Mouse (Mus musculus) intestine, postnatal 0 days (tissue): ENCODE data around the gene Pkp3. TPM values are rescaled to one million over a fixed set of nuclear protein-coding genes. Genes with fewer than 3 reads are reported as not detected.

Source experiments
- ATAC-seq: fragments of 200-750 bp; cut with Nextera tagmentation; 2 replicates; pipeline ENCODE4 v1.8.0; 2017; ENCODE audit warnings: mild to moderate bottlenecking, moderate TSS enrichment, moderate library complexity
- H3K27ac ChIP-seq: fragments of 300-500 bp; sonication (generic); 2 replicates; pipeline ENCODE4 v1.5.1; 2014; ENCODE audit warnings: mild to moderate bottlenecking, low read depth, low read length, moderate library complexity
- H3K27me3 ChIP-seq: fragments of 300-500 bp; sonication (generic); replicated peaks from 2 replicates; pipeline ENCODE4 v1.6.1; 2014; ENCODE audit warnings: low read length, mixed read lengths; ENCODE audit not compliant: control insufficient read depth, insufficient read depth
- H3K36me3 ChIP-seq: fragments of 300-500 bp; sonication (generic); 2 replicates; pipeline ENCODE4 v1.6.1; 2014; ENCODE audit warnings: mild to moderate bottlenecking, moderate library complexity; ENCODE audit not compliant: control insufficient read depth, insufficient read depth
- H3K4me1 ChIP-seq: fragments of 300-500 bp; sonication (generic); replicated peaks from 2 replicates; pipeline ENCODE4 v1.6.1; 2014; ENCODE audit warnings: antibody characterized with exemption, low read length, mixed read lengths; ENCODE audit not compliant: control insufficient read depth, insufficient read depth
- H3K4me2 ChIP-seq: fragments of 300-500 bp; sonication (generic); replicated peaks from 2 replicates; pipeline ENCODE4 v1.6.1; 2014; ENCODE audit warnings: low read depth, mild to moderate bottlenecking, moderate library complexity
- H3K4me3 ChIP-seq: fragments of 300-500 bp; sonication (generic); 2 replicates; pipeline ENCODE4 v1.5.1; 2014; ENCODE audit warnings: low read depth, low read length
- H3K9ac ChIP-seq: fragments of 300-500 bp; sonication (generic); 2 replicates; pipeline ENCODE4 v1.6.1; 2014; ENCODE audit warnings: mild to moderate bottlenecking, low read depth, low read length
- H3K9me3 ChIP-seq: fragments of 300-500 bp; sonication (generic); 2 replicates; pipeline ENCODE4 v1.6.1; 2016; ENCODE audit warnings: mixed run types; ENCODE audit not compliant: control insufficient read depth
- CTCF ChIP-seq: sonication (generic); IDR thresholded peaks from 2 replicates; pipeline ENCODE4 v1.5.1; 2016; ENCODE audit warnings: low read depth, mild to moderate bottlenecking, control low read depth, antibody characterized with exemption, moderate library complexity
- WGBS: fragments of 180-500 bp; shearing (Covaris S2); extraction: QIAGEN DNeasy Blood & Tissue Kit; methylation state at CpG from one replicate; pipeline ENCODE4 v1.1.7; 2014; 5-methylcytosine and 5-hydroxymethylcytosine counted together
- polyA plus RNA-seq: library from polyadenylated mRNA; unstranded; fragments of >200 nt; fragmentation: Nextera tagmentation; extraction: Ambion mirVana; gene quantifications from 2 replicates; pipeline ENCODE4 v1.2.1, GENCODE M21; 2015

Pkp3 gene
- polyA plus RNA-seq, 1 experiment from 2014 or later: 35.3 TPM

- no peaks in the 10 kb centered on the region for H3K9me3 ChIP-seq
- no peak for ATAC-seq
- H3K4me3 ChIP-seq: no peak overlapping the region
- no peaks in the 10 kb centered on the region; the same call in 1 of the 2 replicates for H3K4me1 ChIP-seq
- 91% methylated on average over 4 of the region's 4 CpGs for WGBS
- H3K27ac ChIP-seq: no peak overlapping the region
- H3K36me3 ChIP-seq: no peaks in the 10 kb centered on the region
- H3K27me3 ChIP-seq: no peaks in the 10 kb centered on the region
- no peak overlapping the region for H3K4me2 ChIP-seq
- H3K9ac ChIP-seq: no peak overlapping the region
- no peak for TF ChIP-seq CTCF
Measured at GRCm38 (mm10) chr7:141039386-141040107, 38.5 kb upstream of the Pkp3 start.

GRCm38 (mm10) chr7:141040867-141041606 lies 37.0 kb upstream of the Pkp3 start:
- WGBS: 29% methylated on average over 6 of the region's 9 CpGs
- Histone ChIP-seq H3K4me2 (no peak overlapping the region), H3K27me3 (no peaks in the 10 kb centered on the region), H3K4me1 (no peaks in the 10 kb centered on the region; the same call in 1 of the 2 replicates), H3K4me3 (no peak overlapping the region), H3K9me3 (no peaks in the 10 kb centered on the region), H3K36me3 (no peaks in the 10 kb centered on the region), H3K27ac (peak overlapping the region; percentile 50), H3K9ac (0 out of 2 replicates have a peak overlapping the region, but pooled peaks have one; percentile 11)
- ATAC-seq: no peak
- TF ChIP-seq CTCF: no peak

GRCm38 (mm10) chr7:141041661-141042060 lies 36.4 kb upstream of the Pkp3 start:
- Histone ChIP-seq H3K4me1 (no peaks in the 10 kb centered on the region; the same call in 1 of the 2 replicates), H3K27ac (peak overlapping the region; percentile 46), H3K27me3 (no peaks in the 10 kb centered on the region), H3K36me3 (no peaks in the 10 kb centered on the region), H3K4me3 (no peak overlapping the region), H3K4me2 (0 out of 2 replicates have a peak overlapping the region, but pooled peaks have one; percentile 9), H3K9me3 (no peaks in the 10 kb centered on the region), H3K9ac (no peak overlapping the region)
- peak; percentile 49 for ATAC-seq
- TF ChIP-seq CTCF: no peak
- 18% methylated on average over 5 of the region's 5 CpGs for WGBS

- TF ChIP-seq CTCF: no peak
- peak; percentile 81 for ATAC-seq
- H3K9ac ChIP-seq: no peak overlapping the region
Measured at GRCm38 (mm10) chr7:141042539-141042938, 35.5 kb upstream of the Pkp3 start.

GRCm38 (mm10) chr7:141046931-141047580 lies 31.0 kb upstream of the Pkp3 start:
- Histone ChIP-seq H3K27me3 (no peaks in the 10 kb centered on the region), H3K4me1 (0 out of 2 replicates have a peak, but pooled peaks cover 4% of the 10 kb centered on the region), H3K9me3 (no peaks in the 10 kb centered on the region), H3K4me2 (peak overlapping the region; percentile 75; the same call in 1 of the 2 replicates), H3K9ac (no peak overlapping the region), H3K27ac (peak overlapping the region; percentile 76), H3K36me3 (no peaks in the 10 kb centered on the region), H3K4me3 (no peak overlapping the region)
- no peak for ATAC-seq
- TF ChIP-seq CTCF: no peak
- 62% methylated on average over 6 of the region's 6 CpGs for WGBS

More at GRCm38 (mm10) chr7:141042539-141042938, 35.5 kb upstream of the Pkp3 start:
- H3K4me3 ChIP-seq: no peak overlapping the region
- H3K4me2 ChIP-seq: no peak overlapping the region
- 23% methylated on average over 4 of the region's 4 CpGs for WGBS
- no peaks in the 10 kb centered on the region for H3K36me3 ChIP-seq
- no peaks in the 10 kb centered on the region; the same call in 1 of the 2 replicates for H3K4me1 ChIP-seq
- H3K27ac ChIP-seq: no peak overlapping the region
- H3K9me3 ChIP-seq: no peaks in the 10 kb centered on the region
- no peaks in the 10 kb centered on the region for H3K27me3 ChIP-seq
